Mouse (Mus musculus): ENCODE measurements around the gene Tmem156. TPM values are rescaled to one million over a fixed set of nuclear protein-coding genes. Genes with fewer than 3 reads are reported as not detected.
"Not testable (repeated sequence)": the region's sequence is repeated elsewhere in the genome, so short reads cannot be mapped to it uniquely, and the experiment has no call there.

Gene Tmem156
- polyA plus RNA-seq, 1 experiment from 2014 or later, result 1.2 TPM

GRCm38 (mm10) chr5:65113323-65113722 is 21.4 kb upstream of the Tmem156 start:
- no peak overlapping the region for H3K4me2 ChIP-seq (replicated peaks)
- no peaks in the 10 kb centered on the region for H3K9me3 ChIP-seq
- H3K27ac ChIP-seq, result no peak overlapping the region
- H3K9ac ChIP-seq, result no peak overlapping the region
- WGBS, result 70% methylated on average over 6 of the region's 6 CpGs
- H3K4me1 ChIP-seq (replicated peaks), result no peaks in the 10 kb centered on the region
- ATAC-seq, result no peak
- no peaks in the 10 kb centered on the region for H3K27me3 ChIP-seq (replicated peaks)
- no peaks in the 10 kb centered on the region for H3K36me3 ChIP-seq
- H3K4me3 ChIP-seq (replicated peaks), result no peak overlapping the region

- H3K9ac ChIP-seq, result not testable (repeated sequence)
Measured at GRCm38 (mm10) chr5:65112225-65112624, 20.3 kb upstream of the Tmem156 start.

GRCm38 (mm10) chr5:65107773-65108432 is 16.0 kb upstream of the Tmem156 start:
- Histone ChIP-seq H3K9me3 (no peaks in the 10 kb centered on the region), H3K9ac (peak overlapping the region; percentile 79), H3K4me1 (replicated peaks) (no peaks in the 10 kb centered on the region), H3K4me2 (replicated peaks) (peak overlapping the region; percentile 75), H3K4me3 (replicated peaks) (peak overlapping the region; percentile 87), H3K36me3 (no peaks in the 10 kb centered on the region), H3K27ac (peak overlapping the region; percentile 71), H3K27me3 (replicated peaks) (no peaks in the 10 kb centered on the region)
- peak; percentile 59; the same call in 1 of the 2 replicates for ATAC-seq
- 2% methylated on average over 42 of the region's 42 CpGs for WGBS

More at GRCm38 (mm10) chr5:65112225-65112624, 20.3 kb upstream of the Tmem156 start:
- ATAC-seq; H3K4me3 ChIP-seq (replicated peaks); H3K36me3 ChIP-seq; H3K4me1 ChIP-seq (replicated peaks); H3K27me3 ChIP-seq (replicated peaks); H3K9me3 ChIP-seq; H3K4me2 ChIP-seq (replicated peaks); H3K27ac ChIP-seq: not testable (repeated sequence)
- WGBS, result 43% methylated on average over 3 of the region's 3 CpGs

GRCm38 (mm10) chr5:65106876-65107772 is 15.2 kb upstream of the Tmem156 start, which contains the start of gene Klhl5:
Gene Klhl5 (plus strand): TSS chr5:65107539.
- WGBS, result 3% methylated on average over 55 of the region's 56 CpGs
- Histone ChIP-seq H3K9ac (peak within 1 kb of the TSS; percentile 79), H3K9me3 (no peaks in the 10 kb centered on the region), H3K36me3 (no peaks in the 10 kb centered on the region), H3K4me1 (replicated peaks) (no peaks in the 10 kb centered on the region), H3K4me2 (replicated peaks) (peak within 1 kb of the TSS; percentile 75), H3K27ac (peak within 1 kb of the TSS; percentile 71), H3K27me3 (replicated peaks) (no peaks in the 10 kb centered on the region), H3K4me3 (replicated peaks) (peak within 1 kb of the TSS; percentile 87)
- peak; percentile 98 for ATAC-seq

- no peaks in the 10 kb centered on the region for H3K9me3 ChIP-seq
- no peak overlapping the region for H3K9ac ChIP-seq
- WGBS, result 61% methylated on average over 10 of the region's 10 CpGs
- ATAC-seq, result no peak
- H3K4me3 ChIP-seq (replicated peaks), result no peak overlapping the region
- H3K36me3 ChIP-seq, result no peaks in the 10 kb centered on the region
- no peaks in the 10 kb centered on the region for H3K27me3 ChIP-seq (replicated peaks)
- no peak overlapping the region for H3K27ac ChIP-seq
- H3K4me1 ChIP-seq (replicated peaks), result no peaks in the 10 kb centered on the region
- H3K4me2 ChIP-seq (replicated peaks), result no peak overlapping the region
Measured at GRCm38 (mm10) chr5:65102641-65103042, 10.7 kb upstream of the Tmem156 start.

- no peaks in the 10 kb centered on the region for H3K36me3 ChIP-seq
- H3K9me3 ChIP-seq, result no peaks in the 10 kb centered on the region
- no peak overlapping the region for H3K9ac ChIP-seq
- H3K4me3 ChIP-seq (replicated peaks), result no peak overlapping the region
- ATAC-seq, result no peak
- H3K27me3 ChIP-seq (replicated peaks), result no peaks in the 10 kb centered on the region
- H3K4me1 ChIP-seq (replicated peaks), result no peaks in the 10 kb centered on the region
- no peak overlapping the region for H3K4me2 ChIP-seq (replicated peaks)
- 84% methylated on average over 3 of the region's 3 CpGs for WGBS
- no peak overlapping the region for H3K27ac ChIP-seq
Measured at GRCm38 (mm10) chr5:65102026-65102640, 10.2 kb upstream of the Tmem156 start.

GRCm38 (mm10) chr5:65101621-65102020 is 9.7 kb upstream of the Tmem156 start:
- H3K27me3 ChIP-seq (replicated peaks), result no peaks in the 10 kb centered on the region
- no peak overlapping the region for H3K4me2 ChIP-seq (replicated peaks)
- no peak overlapping the region for H3K27ac ChIP-seq
- no peak overlapping the region for H3K9ac ChIP-seq
- H3K9me3 ChIP-seq, result no peaks in the 10 kb centered on the region
- H3K36me3 ChIP-seq, result no peaks in the 10 kb centered on the region
- no peak for ATAC-seq
- H3K4me3 ChIP-seq (replicated peaks), result no peak overlapping the region
- WGBS, result 85% methylated on average over 6 of the region's 6 CpGs
- H3K4me1 ChIP-seq (replicated peaks), result no peaks in the 10 kb centered on the region

- no peak for ATAC-seq
- Histone ChIP-seq H3K4me1 (replicated peaks) (no peaks in the 10 kb centered on the region), H3K9me3 (no peaks in the 10 kb centered on the region), H3K9ac (no peak overlapping the region), H3K27ac (no peak overlapping the region), H3K27me3 (replicated peaks) (no peaks in the 10 kb centered on the region), H3K4me3 (replicated peaks) (no peak overlapping the region), H3K36me3 (no peaks in the 10 kb centered on the region), H3K4me2 (replicated peaks) (no peak overlapping the region)
- WGBS, result 76% methylated on average over 5 of the region's 5 CpGs
Measured at GRCm38 (mm10) chr5:65101209-65101608, 9.3 kb upstream of the Tmem156 start.

- Histone ChIP-seq H3K9ac (no peak overlapping the region), H3K4me3 (replicated peaks) (no peak overlapping the region), H3K27ac (no peak overlapping the region), H3K36me3 (no peaks in the 10 kb centered on the region), H3K4me1 (replicated peaks) (no peaks in the 10 kb centered on the region), H3K4me2 (replicated peaks) (no peak overlapping the region), H3K27me3 (replicated peaks) (no peaks in the 10 kb centered on the region), H3K9me3 (no peaks in the 10 kb centered on the region)
- 81% methylated on average over 11 of the region's 11 CpGs for WGBS
- no peak for ATAC-seq
Measured at GRCm38 (mm10) chr5:65100002-65100401, 8.1 kb upstream of the Tmem156 start.

- Histone ChIP-seq H3K9ac (no peak overlapping the region), H3K27ac (no peak overlapping the region), H3K4me3 (replicated peaks) (no peak overlapping the region), H3K36me3 (no peaks in the 10 kb centered on the region), H3K4me2 (replicated peaks) (no peak overlapping the region), H3K9me3 (no peaks in the 10 kb centered on the region), H3K27me3 (replicated peaks) (no peaks in the 10 kb centered on the region), H3K4me1 (replicated peaks) (no peaks in the 10 kb centered on the region)
- ATAC-seq, result no peak
- 77% methylated on average over 5 of the region's 5 CpGs for WGBS
Measured at GRCm38 (mm10) chr5:65097457-65097856, 5.5 kb upstream of the Tmem156 start.

- H3K9ac ChIP-seq, result no peak overlapping the region
- ATAC-seq, result no peak
- no peak overlapping the region for H3K27ac ChIP-seq
- WGBS, result 55% methylated on average over 3 of the region's 3 CpGs
- H3K4me1 ChIP-seq (replicated peaks), result no peaks in the 10 kb centered on the region
- no peaks in the 10 kb centered on the region for H3K9me3 ChIP-seq
- H3K36me3 ChIP-seq, result no peaks in the 10 kb centered on the region
- no peaks in the 10 kb centered on the region for H3K27me3 ChIP-seq (replicated peaks)
- no peak overlapping the region for H3K4me3 ChIP-seq (replicated peaks)
- H3K4me2 ChIP-seq (replicated peaks), result no peak overlapping the region
Measured at GRCm38 (mm10) chr5:65096805-65097204, 4.9 kb upstream of the Tmem156 start.

- 79% methylated on average over 3 of the region's 3 CpGs for WGBS
- no peak overlapping the region for H3K4me2 ChIP-seq (replicated peaks)
- no peaks in the 10 kb centered on the region for H3K4me1 ChIP-seq (replicated peaks)
- H3K27me3 ChIP-seq (replicated peaks), result no peaks in the 10 kb centered on the region
- no peak for ATAC-seq
- no peak overlapping the region for H3K9ac ChIP-seq
- no peak overlapping the region for H3K27ac ChIP-seq
- H3K9me3 ChIP-seq, result no peaks in the 10 kb centered on the region
- no peaks in the 10 kb centered on the region for H3K36me3 ChIP-seq
- H3K4me3 ChIP-seq (replicated peaks), result no peak overlapping the region
Measured at GRCm38 (mm10) chr5:65096082-65096481, 4.2 kb upstream of the Tmem156 start.

All from intestine, embryonic 15.5 days (tissue).